9 mouse cellular contexts compared by ENCODE assay signal in the genomic region with DNA sequence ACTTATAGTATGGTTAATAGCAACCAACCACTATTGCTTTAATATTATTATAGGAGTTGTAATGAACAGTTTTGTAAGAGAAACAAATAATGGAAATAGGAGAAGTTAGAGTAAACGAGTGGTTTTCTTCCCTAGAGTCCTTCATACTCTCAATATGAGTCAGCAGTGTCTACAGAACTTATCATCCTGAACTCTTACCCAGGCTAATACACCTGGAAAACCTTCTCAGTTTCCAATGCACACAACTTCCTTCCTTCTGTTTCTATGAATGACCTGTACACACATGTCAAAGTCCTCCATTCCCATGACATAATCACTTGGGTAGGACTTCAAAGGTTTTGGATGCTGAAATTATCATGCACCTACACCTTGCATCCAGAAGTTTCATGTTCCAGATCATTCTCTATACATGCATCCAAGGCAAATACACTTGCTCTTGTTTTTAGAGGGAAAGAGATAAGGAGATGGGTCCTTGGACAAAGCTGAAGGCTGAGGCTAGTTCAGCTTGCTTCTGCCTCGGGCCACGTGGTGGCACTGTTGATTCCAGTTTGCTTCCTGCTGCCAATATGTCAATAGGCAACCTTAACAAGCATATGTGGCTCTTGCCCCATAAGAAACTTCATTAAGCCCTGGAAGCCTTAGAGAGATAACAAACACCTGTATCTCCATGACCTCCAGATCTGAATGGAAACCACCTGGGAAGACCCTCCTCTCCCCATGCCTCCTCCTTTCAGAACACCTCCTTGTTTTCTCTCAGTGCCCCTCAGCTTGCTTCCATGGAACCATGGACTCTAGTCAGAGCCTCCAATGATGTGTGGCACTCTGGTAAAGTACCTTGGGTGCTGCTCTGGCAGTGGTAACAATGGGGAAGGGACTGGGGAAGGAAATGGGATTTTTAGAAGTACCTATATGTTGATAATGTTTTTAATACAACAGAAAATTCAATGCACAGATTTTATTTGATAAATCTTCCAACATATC.
DNase-seq lines count a peak whose midpoint lies in the region; ATAC-seq and TF ChIP-seq lines count a peak whose summit lies in the region.
"Had no signal": no experiment of that assay in that cellular context is flagged by ENCODE, and none has a peak within 500 bp of the region (broad histone marks: within the 10 kb centered on the region; RNA-seq: fewer than 3 reads in every experiment).

No protein-coding gene starts in this region.

- peak; percentile 84 for TF ChIP-seq CTCF in intestine, postnatal 0 days (IDR thresholded peaks at IDR 0.05; ENCODE audit: low read depth)
- TF ChIP-seq CTCF in thymus, adult 2 months (IDR thresholded peaks at IDR 0.05; ENCODE audit: borderline replicate concordance, control insufficient read depth, extremely low read depth, insufficient read depth, low read length, poor library complexity): no peak

- H3K9me3 ChIP-seq in intestine, postnatal 0 days (ENCODE audit: control insufficient read depth): no peaks in the 10 kb centered on the region
- H3K9me3 ChIP-seq in neural tube, embryonic 12.5 days: no peaks in the 10 kb centered on the region
- H3K9me3 ChIP-seq: embryonic facial prominence, embryonic 15.5 days had no signal

- intact Hi-C loops in left cerebral cortex, postnatal 36 days (cut with DNase I): loop anchor here (1.0 to 10.0 kb wide), 3 partner anchors 86 to 220 kb away; a partner anchor contains a TSS

- no peaks in the 10 kb centered on the region for H3K4me1 ChIP-seq in intestine, postnatal 0 days (replicated peaks; ENCODE audit: control insufficient read depth, insufficient read depth, low read length)
- H3K4me1 ChIP-seq in neural tube, embryonic 12.5 days: no peaks in the 10 kb centered on the region
- no peaks in the 10 kb centered on the region for H3K4me1 ChIP-seq in thymus, adult 2 months (replicated peaks; ENCODE audit: control insufficient read depth, insufficient read depth, low read length)

- WGBS in intestine, postnatal 0 days: 18% methylated on average over 3 of the region's 3 CpGs
- 32% methylated on average over 3 of the region's 3 CpGs for WGBS in neural tube, embryonic 12.5 days
- 28% methylated on average over 3 of the region's 3 CpGs for WGBS in thymus, adult 2 months

- H3K27ac ChIP-seq in intestine, postnatal 0 days (ENCODE audit: low read depth, low read length): no peak overlapping the region
- no peak overlapping the region for H3K27ac ChIP-seq in neural tube, embryonic 12.5 days
- no peak overlapping the region for H3K27ac ChIP-seq in thymus, adult 2 months (ENCODE audit: control insufficient read depth, insufficient read depth, low read length)
- H3K27ac ChIP-seq: embryonic facial prominence, embryonic 15.5 days had no signal

- no peak overlapping the region for H3K9ac ChIP-seq in intestine, postnatal 0 days (ENCODE audit: low read depth, low read length)
- H3K9ac ChIP-seq in neural tube, embryonic 12.5 days: no peak overlapping the region
- H3K9ac ChIP-seq: embryonic facial prominence, embryonic 15.5 days had no signal

- no peak overlapping the region for H3K4me3 ChIP-seq in intestine, postnatal 0 days (ENCODE audit: low read depth, low read length)
- H3K4me3 ChIP-seq in neural tube, embryonic 12.5 days: no peak overlapping the region
- H3K4me3 ChIP-seq in thymus, adult 2 months (ENCODE audit: control insufficient read depth, insufficient read depth, low read length): no peak overlapping the region
- H3K4me3 ChIP-seq: embryonic facial prominence, embryonic 15.5 days had no signal

- TF ChIP-seq POLR2A in thymus, adult 2 months (IDR thresholded peaks at IDR 0.05; ENCODE audit: control insufficient read depth, extremely low read depth, insufficient read depth, low read length, poor library complexity): no peak

- H3K4me2 ChIP-seq in intestine, postnatal 0 days (replicated peaks; ENCODE audit: low read depth): no peak overlapping the region
- no peak overlapping the region for H3K4me2 ChIP-seq in neural tube, embryonic 12.5 days (replicated peaks)
- H3K4me2 ChIP-seq: embryonic facial prominence, embryonic 15.5 days had no signal

- peak; percentile 97 for ATAC-seq in frontal cortex, adult (ENCODE audit: low TSS enrichment)
- ATAC-seq in intestine, postnatal 0 days: peak; percentile 77
- ATAC-seq in neural tube, embryonic 12.5 days (ENCODE audit: low FRiP score, low read depth): peak; percentile 63; the same call in 1 of the 2 replicates

- no peaks in the 10 kb centered on the region for H3K36me3 ChIP-seq in intestine, postnatal 0 days (ENCODE audit: control insufficient read depth, insufficient read depth)
- H3K36me3 ChIP-seq in neural tube, embryonic 12.5 days: no peaks in the 10 kb centered on the region
- H3K36me3 ChIP-seq in thymus, adult 2 months (ENCODE audit: control insufficient read depth, insufficient read depth, low read length): no peaks in the 10 kb centered on the region
- H3K36me3 ChIP-seq: embryonic facial prominence, embryonic 15.5 days had no signal

- H3K27me3 ChIP-seq in intestine, postnatal 0 days (replicated peaks; ENCODE audit: control insufficient read depth, insufficient read depth, low read length): no peaks in the 10 kb centered on the region
- no peaks in the 10 kb centered on the region for H3K27me3 ChIP-seq in neural tube, embryonic 12.5 days (replicated peaks)
- H3K27me3 ChIP-seq in thymus, adult 2 months (ENCODE audit: control insufficient read depth, insufficient read depth, low read length): no peaks in the 10 kb centered on the region
- H3K27me3 ChIP-seq: embryonic facial prominence, embryonic 15.5 days had no signal

- peak; percentile 26 for DNase-seq in urinary bladder, postnatal 25 days (ENCODE audit: low spot score)
- DNase-seq in urinary bladder, postnatal 10 days (ENCODE audit: low spot score): no peak
- DNase-seq in cerebellum, adult 8-10 months: peak; percentile 37
- DNase-seq in left cerebral cortex, postnatal 36 days (ENCODE audit: low spot score in 2 of 2): peak; percentile 54 to 65
- peak; percentile 67 for DNase-seq in thymus, adult 2 months
